Mouse (Mus musculus) CH12.LX (cell line): ENCODE data around the gene Lrrc23. TPM values are rescaled to one million over a fixed set of nuclear protein-coding genes. Genes with fewer than 3 reads are reported as not detected.

Experiments
- DNase-seq: peaks from one replicate; pipeline ENCODE4 v3.0.0-alpha.2; 2013; ENCODE audit errors: extremely low read depth
- H3K27ac ChIP-seq: 2 replicates; pipeline ENCODE4 v1.5.1; 2012; ENCODE audit warnings: low read depth, mild to moderate bottlenecking, control low read depth, moderate library complexity; ENCODE audit not compliant: insufficient read depth
- H3K27me3 ChIP-seq: replicated peaks from 2 replicates; pipeline ENCODE3; 2012; ENCODE audit warnings: inconsistent platforms
- H3K36me3 ChIP-seq, 2 experiments: replicated peaks in 1 of 2; 2 replicates each; pipeline versions ENCODE3 to v1.6.1; 2012; ENCODE audit warnings: inconsistent platforms in 1 of 2, low read length in 1 of 2, mild to moderate bottlenecking in 1 of 2, mixed read lengths in 1 of 2, moderate library complexity in 1 of 2; ENCODE audit not compliant: control insufficient read depth in 1 of 2, insufficient read depth in 1 of 2
- H3K4me1 ChIP-seq, 2 experiments: 2 replicates each; pipeline ENCODE4 v1.6.1; 2012; ENCODE audit warnings: inconsistent platforms in 1 of 2, moderate library complexity in 1 of 2; ENCODE audit not compliant: insufficient read depth in 2 of 2, control insufficient read depth in 1 of 2
- H3K4me2 ChIP-seq: 2 replicates; pipeline ENCODE4 v1.6.1; 2012; ENCODE audit warnings: low read depth, mild to moderate bottlenecking, control low read depth; ENCODE audit not compliant: poor library complexity, insufficient read depth, severe bottlenecking
- H3K4me3 ChIP-seq, 3 experiments: fragments of 150-350 bp in 1 of 3; sonication (generic) in 1 of 3; replicated peaks in 1 of 3; 2 replicates each; pipeline versions ENCODE3 to v1.5.1; 2011 to 2012; ENCODE audit warnings: low read depth in 2 of 3, low read length in 2 of 3, mild to moderate bottlenecking in 2 of 3, moderate library complexity in 2 of 3, control low read depth in 1 of 3, improper control_type of control experiment in 1 of 3, inconsistent platforms in 1 of 3, mixed read lengths in 1 of 3; ENCODE audit not compliant: poor library complexity in 1 of 3
- H3K79me2 ChIP-seq: replicated peaks from 2 replicates; pipeline ENCODE4 v1.6.1; 2012; ENCODE audit warnings: mild to moderate bottlenecking, moderate library complexity; ENCODE audit not compliant: control insufficient read depth, poor library complexity, insufficient read depth, severe bottlenecking; ENCODE audit errors: extremely low read depth
- H3K9ac ChIP-seq: 2 replicates; pipeline ENCODE4 v1.6.1; 2012; ENCODE audit warnings: low read depth, mild to moderate bottlenecking, control low read depth, moderate library complexity; ENCODE audit not compliant: insufficient read depth
- H3K9me3 ChIP-seq: replicated peaks from 2 replicates; pipeline ENCODE3; 2012; ENCODE audit warnings: low read length, inconsistent platforms, mixed read lengths
- BHLHE40 ChIP-seq: IDR thresholded peaks from 2 replicates; pipeline ENCODE4 v1.6.1; 2011; ENCODE audit warnings: mild to moderate bottlenecking, low read depth, low read length, improper control_type of control experiment
- CHD1 ChIP-seq: IDR thresholded peaks from 2 replicates; pipeline ENCODE4 v1.6.1; 2012; ENCODE audit warnings: low read depth, low read length, improper control_type of control experiment, inconsistent platforms
- CHD2 ChIP-seq: IDR thresholded peaks from 2 replicates; pipeline ENCODE4 v1.6.1; 2011; ENCODE audit warnings: low read length, improper control_type of control experiment
- CTCF ChIP-seq, 2 experiments: IDR thresholded peaks in 1 of 2; conservative IDR thresholded peaks in 1 of 2; 2 replicates each; pipeline ENCODE4 v1.5.1; 2011 to 2012; ENCODE audit warnings: low read depth in 2 of 2, low read length in 2 of 2, improper control_type of control experiment in 1 of 2, inconsistent platforms in 1 of 2, mild to moderate bottlenecking in 1 of 2, moderate library complexity in 1 of 2
- E2F4 ChIP-seq: IDR thresholded peaks from 2 replicates; pipeline ENCODE4 v1.6.1; 2011; ENCODE audit warnings: low read depth, low read length, improper control_type of control experiment; ENCODE audit not compliant: insufficient replicate concordance
- ELF1 ChIP-seq: IDR thresholded peaks from 2 replicates; pipeline ENCODE4 v1.6.1; 2014; ENCODE audit warnings: low read depth, mild to moderate bottlenecking, inconsistent platforms, low read length, improper control_type of control experiment
- EP300 ChIP-seq: IDR thresholded peaks from 2 replicates; pipeline ENCODE4 v1.6.1; 2011; ENCODE audit warnings: low read length, improper control_type of control experiment
- ETS1 ChIP-seq: conservative IDR thresholded peaks from 2 replicates; pipeline ENCODE4 v1.6.1; 2012; ENCODE audit warnings: low read depth, mild to moderate bottlenecking, inconsistent platforms, low read length, improper control_type of control experiment, moderate library complexity
- GABPA ChIP-seq: IDR thresholded peaks from 2 replicates; pipeline ENCODE4 v1.6.1; 2012; ENCODE audit warnings: low read depth, low read length, improper control_type of control experiment, inconsistent platforms; ENCODE audit not compliant: insufficient replicate concordance
- HCFC1 ChIP-seq: IDR thresholded peaks from 2 replicates; pipeline ENCODE4 v1.6.1; 2012; ENCODE audit warnings: low read depth, mild to moderate bottlenecking, inconsistent platforms, low read length, improper control_type of control experiment
- IRF4 ChIP-seq: IDR thresholded peaks from 2 replicates; pipeline ENCODE4 v1.6.1; 2014; ENCODE audit warnings: low read depth, mild to moderate bottlenecking, inconsistent platforms, low read length, improper control_type of control experiment
- JUN ChIP-seq: IDR thresholded peaks from 2 replicates; pipeline ENCODE4 v1.6.1; 2011; ENCODE audit warnings: low read depth, mild to moderate bottlenecking, low read length, improper control_type of control experiment, moderate library complexity; ENCODE audit not compliant: insufficient read depth
- JUND ChIP-seq: conservative IDR thresholded peaks from 2 replicates; pipeline ENCODE4 v1.6.1; 2011; ENCODE audit warnings: low read depth, low read length, improper control_type of control experiment
- KAT2A ChIP-seq: IDR thresholded peaks from 2 replicates; pipeline ENCODE4 v1.6.1; 2012; ENCODE audit warnings: low read length, improper control_type of control experiment, inconsistent platforms; ENCODE audit not compliant: insufficient replicate concordance
- MAFK ChIP-seq: IDR thresholded peaks from 2 replicates; pipeline ENCODE4 v1.6.1; 2011; ENCODE audit warnings: low read length, improper control_type of control experiment; ENCODE audit not compliant: insufficient replicate concordance
- MAX ChIP-seq: IDR thresholded peaks from 2 replicates; pipeline ENCODE4 v1.6.1; 2011; ENCODE audit warnings: low read length, improper control_type of control experiment
- MAZ ChIP-seq: IDR thresholded peaks from 2 replicates; pipeline ENCODE4 v1.6.1; 2012; ENCODE audit warnings: low read depth, mild to moderate bottlenecking, inconsistent platforms, low read length, improper control_type of control experiment, moderate library complexity
- MEF2A ChIP-seq: IDR thresholded peaks from 2 replicates; pipeline ENCODE4 v1.6.1; 2014; ENCODE audit warnings: low read depth, mild to moderate bottlenecking, inconsistent platforms, low read length, improper control_type of control experiment, borderline replicate concordance
- MXI1 ChIP-seq: IDR thresholded peaks from 2 replicates; pipeline ENCODE4 v1.6.1; 2011; ENCODE audit warnings: mild to moderate bottlenecking, low read depth, low read length, improper control_type of control experiment
- MYC ChIP-seq: IDR thresholded peaks from 2 replicates; pipeline ENCODE4 v1.6.1; 2011; ENCODE audit warnings: low read depth, mild to moderate bottlenecking, improper control_type of control experiment, low read length
- NELFE ChIP-seq: IDR thresholded peaks from 2 replicates; pipeline ENCODE4 v1.6.1; 2011; ENCODE audit warnings: low read depth, low read length, improper control_type of control experiment
- NRF1 ChIP-seq: IDR thresholded peaks from 2 replicates; pipeline ENCODE4 v1.6.1; 2014; ENCODE audit warnings: low read depth, mild to moderate bottlenecking, inconsistent platforms, low read length, improper control_type of control experiment, moderate library complexity
- PAX5 ChIP-seq: IDR thresholded peaks from 2 replicates; pipeline ENCODE4 v1.6.1; 2012; ENCODE audit warnings: low read length, inconsistent platforms, mixed read lengths
- POLR2A ChIP-seq: IDR thresholded peaks from 2 replicates; pipeline ENCODE4 v1.6.1; 2011; ENCODE audit warnings: low read depth, mild to moderate bottlenecking, improper control_type of control experiment, low read length
- POLR2AphosphoS2 ChIP-seq: IDR thresholded peaks from 2 replicates; pipeline ENCODE4 v1.6.1; 2011; ENCODE audit warnings: low read depth, low read length, improper control_type of control experiment
- RAD21 ChIP-seq: IDR thresholded peaks from 2 replicates; pipeline ENCODE4 v1.6.1; 2011; ENCODE audit warnings: low read depth, mild to moderate bottlenecking, low read length, improper control_type of control experiment, moderate library complexity
- RCOR1 ChIP-seq: conservative IDR thresholded peaks from 2 replicates; pipeline ENCODE4 v1.6.1; 2012; ENCODE audit warnings: low read depth, mild to moderate bottlenecking, inconsistent platforms, low read length, improper control_type of control experiment
- SIN3A ChIP-seq: IDR thresholded peaks from 2 replicates; pipeline ENCODE4 v1.6.1; 2012; ENCODE audit warnings: low read length, improper control_type of control experiment, inconsistent platforms
- SMC3 ChIP-seq: IDR thresholded peaks from 2 replicates; pipeline ENCODE4 v1.6.1; 2011; ENCODE audit warnings: low read depth, low read length, improper control_type of control experiment
- TBP ChIP-seq: conservative IDR thresholded peaks from 2 replicates; pipeline ENCODE4 v1.6.1; 2011; ENCODE audit warnings: low read depth, low read length, improper control_type of control experiment
- TCF12 ChIP-seq: IDR thresholded peaks from 2 replicates; pipeline ENCODE4 v1.6.1; 2014; ENCODE audit warnings: low read depth, mild to moderate bottlenecking, inconsistent platforms, low read length, improper control_type of control experiment
- UBTF ChIP-seq: IDR thresholded peaks from 2 replicates; pipeline ENCODE4 v1.6.1; 2012; ENCODE audit warnings: low read depth, mild to moderate bottlenecking, inconsistent platforms, low read length, improper control_type of control experiment, moderate library complexity
- USF1 ChIP-seq: IDR thresholded peaks from 2 replicates; pipeline ENCODE4 v1.6.1; 2014; ENCODE audit warnings: low read depth, mild to moderate bottlenecking, inconsistent platforms, low read length, improper control_type of control experiment
- USF2 ChIP-seq: conservative IDR thresholded peaks from 2 replicates; pipeline ENCODE4 v1.6.1; 2011; ENCODE audit warnings: low read depth, low read length, improper control_type of control experiment
- ZC3H11A ChIP-seq: IDR thresholded peaks from 2 replicates; pipeline ENCODE4 v1.6.1; 2012; ENCODE audit warnings: low read depth, mild to moderate bottlenecking, inconsistent platforms, low read length, improper control_type of control experiment
- ZMIZ1 ChIP-seq: IDR thresholded peaks from 2 replicates; pipeline ENCODE4 v1.6.1; 2012; ENCODE audit warnings: low read depth, mild to moderate bottlenecking, inconsistent platforms, low read length, improper control_type of control experiment
- ZNF384 ChIP-seq: IDR thresholded peaks from 2 replicates; pipeline ENCODE4 v1.6.1; 2012; ENCODE audit warnings: low read depth, low read length, improper control_type of control experiment, inconsistent platforms
- dilution Hi-C: fragments of 300-500 bp; cut with MboI; formaldehyde crosslinking; loops from 2 replicates; pipeline ENCODE4 v1.14.3; 2020; ENCODE audit warnings: low sequenced_read_pairs; ENCODE audit not compliant: extremely low pct_unique_long_range_greater_than_20kb, extremely low pct_ligation_motif_present
- in situ Hi-C: fragments of 300-500 bp; cut with MboI; formaldehyde crosslinking; loops from 3 replicates; pipeline ENCODE4 v1.14.3; 2019; ENCODE audit warnings: low sequenced_read_pairs, low pct_ligation_motif_present, low pct_unique_long_range_greater_than_20kb, mixed read lengths
- polyA plus RNA-seq: library from polyadenylated mRNA; unstranded; fragments of >175 nt; gene quantifications from 2 replicates; pipeline ENCODE4 v1.2.1, GENCODE M21; 2012; ENCODE audit warnings: low read depth; ENCODE audit not compliant: insufficient read length
- total RNA-seq, 2 experiments: library from RNA; depleted of rRNA; stranded (reverse); fragments of 300-350 nt in 1 of 2; fragments of >200 nt in 1 of 2; gene quantifications; 2 replicates each; pipeline ENCODE4 v1.2.3; 2012 to 2014

Gene Lrrc23
- total and polyA plus RNA-seq, 3 experiments: 0.20 TPM; not detected in 2

GRCm38 (mm10) chr6:124732476-124733370 is 46.8 kb downstream of the Lrrc23 start:
- Histone ChIP-seq H3K36me3 (peaks cover 22 to 34% of the 10 kb centered on the region in 2 experiments), H3K79me2 (peaks cover 33% of the 10 kb centered on the region), H3K4me2 (peak overlapping the region; percentile 63), H3K4me1 (peaks cover 35 to 76% of the 10 kb centered on the region in 2 experiments), H3K27me3 (no peaks in the 10 kb centered on the region), H3K9me3 (no peaks in the 10 kb centered on the region), H3K9ac (peak overlapping the region; percentile 71), H3K27ac (peak overlapping the region; percentile 93), H3K4me3 (peak overlapping the region; percentile 69 to 78 (median 77))
- in situ Hi-C loops (no loop called here), dilution Hi-C loops (no loop called here)
- peak; percentile 88 for DNase-seq
- TF ChIP-seq MAFK: 0 out of 2 replicates have a peak, but pooled peaks have one; percentile 33
- TF ChIP-seq MYC: peak; percentile 79; the same call in 1 of the 2 replicates
- TF ChIP-seq SMC3: 0 out of 2 replicates have a peak, but pooled peaks have one; percentile 14
- no peak for TF ChIP-seq CTCF (conservative IDR thresholded peaks at IDR 0.05 in 1 of 2, IDR thresholded peaks at IDR 0.05 in 1 of 2; ENCODE audit: low read depth in 2 of 2, low read length in 2 of 2)
- no peak for TF ChIP-seq USF1
- TF ChIP-seq CHD1: peak; percentile 50; the same call in 1 of the 2 replicates
- no peak for TF ChIP-seq GABPA
- TF ChIP-seq EP300: peak; percentile 46; the same call in 1 of the 2 replicates
- TF ChIP-seq TBP: peak; percentile 2; the same call in 1 of the 2 replicates
- TF ChIP-seq UBTF: peak; percentile 91; the same call in 1 of the 2 replicates
- TF ChIP-seq NRF1: no peak
- TF ChIP-seq ZNF384: no peak
- TF ChIP-seq POLR2AphosphoS2: peak; percentile 89
- TF ChIP-seq TCF12: peak; percentile 92; the same call in 1 of the 2 replicates
- TF ChIP-seq ETS1: peak; percentile 78
- TF ChIP-seq RCOR1: peak; percentile 53; the same call in 1 of the 2 replicates
- TF ChIP-seq MAZ: peak; percentile 77; the same call in 1 of the 2 replicates
- peak; percentile 82 for TF ChIP-seq CHD2
- peak; percentile 96 for TF ChIP-seq BHLHE40
- TF ChIP-seq MAX: peak; percentile 80
- peak; percentile 69 for TF ChIP-seq IRF4
- TF ChIP-seq MXI1: peak; percentile 81
- TF ChIP-seq HCFC1: peak; percentile 63
- TF ChIP-seq USF2: no peak
- peak; percentile 96 for TF ChIP-seq SIN3A
- TF ChIP-seq PAX5: no peak
- peak; percentile 77 for TF ChIP-seq ELF1
- TF ChIP-seq ZMIZ1: peak; percentile 92
- no peak for TF ChIP-seq JUN
- no peak for TF ChIP-seq ZC3H11A
- TF ChIP-seq RAD21: no peak; the same call in 1 of the 2 replicates
- 0 out of 2 replicates have a peak, but pooled peaks have one; percentile 57 for TF ChIP-seq KAT2A
- TF ChIP-seq POLR2A: peak; percentile 91
- TF ChIP-seq JUND: no peak
- no peak for TF ChIP-seq E2F4
- TF ChIP-seq MEF2A: peak; percentile 58
- TF ChIP-seq NELFE: peak; percentile 79
